Mouse (Mus musculus): Measurements from ENCODE around the gene Arrdc5. TPM values are rescaled to one million over a fixed set of nuclear protein-coding genes. Genes with fewer than 3 reads are reported as not detected.
A peak's percentile ranks its signal among the peaks of the same experiment; 100 is the strongest.

Arrdc5 gene
- polyA plus RNA-seq, 1 experiment from 2014 or later, result not detected

DNA sequence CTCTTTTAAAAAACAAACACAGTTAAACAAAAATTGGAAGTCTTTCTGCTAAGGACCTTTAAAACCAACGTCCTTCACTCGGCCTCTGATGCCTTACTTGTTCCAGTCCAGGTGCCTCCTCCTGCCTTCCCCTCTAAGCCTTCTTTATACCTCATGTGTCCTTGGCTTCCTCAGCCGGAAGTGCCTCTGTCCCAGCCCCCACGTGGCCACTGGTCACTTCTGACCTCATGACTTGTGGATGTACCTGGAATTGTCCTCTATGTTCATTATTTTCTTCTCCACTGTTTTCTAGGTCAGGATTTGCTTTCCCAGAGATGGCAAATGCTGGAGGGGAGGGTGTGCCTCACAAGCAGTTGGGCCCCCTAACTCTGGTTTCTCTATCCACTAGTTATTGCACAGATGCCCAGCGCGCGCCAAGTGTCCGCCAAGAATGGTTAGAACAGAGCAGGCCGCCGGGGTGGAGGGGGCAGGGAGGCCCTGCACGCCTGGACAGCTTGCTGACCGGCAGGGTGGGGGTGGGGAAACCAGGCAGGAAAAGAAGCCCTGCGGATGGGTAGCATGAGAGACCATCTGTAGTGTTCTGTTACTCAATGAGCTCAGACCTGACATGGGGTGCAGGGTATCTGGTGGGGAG lies 2.4 kb upstream of the Arrdc5 start:
- H3K36me3 ChIP-seq, result peaks cover 15% of the 10 kb centered on the region

DNA sequence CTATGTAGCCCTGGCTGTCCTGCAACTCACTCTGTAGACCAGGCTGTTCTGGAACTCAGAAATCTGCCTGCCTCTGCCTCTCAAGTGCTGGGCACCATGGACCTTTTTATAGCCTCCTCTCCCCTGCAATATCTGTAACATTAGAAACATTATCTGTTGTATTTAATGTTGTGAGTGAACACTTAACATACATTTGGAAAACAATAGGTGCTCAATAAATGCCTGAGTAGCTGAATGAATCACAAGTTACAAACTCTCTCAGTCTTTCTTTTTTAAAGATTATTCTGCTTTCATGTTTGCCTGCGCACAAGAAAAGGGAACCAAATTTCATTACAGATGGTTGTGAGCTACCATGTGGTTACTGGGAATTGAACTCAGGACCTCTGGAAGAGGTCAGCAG lies 1.8 kb downstream of the Arrdc5 start:
- Histone ChIP-seq H3K9ac (no peak overlapping the region), H3K4me3 (no peak overlapping the region), H3K4me2 (replicated peaks) (no peak overlapping the region), H3K4me1 (peaks cover 12% of the 10 kb centered on the region), H3K36me3 (no peaks in the 10 kb centered on the region), H3K27me3 (no peaks in the 10 kb centered on the region), H3K9me3 (no peaks in the 10 kb centered on the region), H3K27ac (no peak overlapping the region)
- 93% methylated on average over 1 of the region's 1 CpGs for WGBS
- ATAC-seq (ENCODE audit: low FRiP score, low read depth), result no peak

More for the DNA sequence above, 2.4 kb upstream of the Arrdc5 start:
- H3K9me3 ChIP-seq, result no peaks in the 10 kb centered on the region
- peak overlapping the region; percentile 81 for H3K4me3 ChIP-seq
- no peaks in the 10 kb centered on the region for H3K27me3 ChIP-seq
- peak overlapping the region; percentile 44; the same call in 1 of the 2 replicates for H3K27ac ChIP-seq
- WGBS, result 27% methylated on average over 13 of the region's 13 CpGs
- H3K4me1 ChIP-seq, result peaks cover 45% of the 10 kb centered on the region
- peak overlapping the region; percentile 99 for H3K4me2 ChIP-seq (replicated peaks)
- H3K9ac ChIP-seq, result peak overlapping the region; percentile 39; the same call in 1 of the 2 replicates
- ATAC-seq (ENCODE audit: low FRiP score, low read depth), result peak; percentile 4; the same call in 1 of the 2 replicates

DNA sequence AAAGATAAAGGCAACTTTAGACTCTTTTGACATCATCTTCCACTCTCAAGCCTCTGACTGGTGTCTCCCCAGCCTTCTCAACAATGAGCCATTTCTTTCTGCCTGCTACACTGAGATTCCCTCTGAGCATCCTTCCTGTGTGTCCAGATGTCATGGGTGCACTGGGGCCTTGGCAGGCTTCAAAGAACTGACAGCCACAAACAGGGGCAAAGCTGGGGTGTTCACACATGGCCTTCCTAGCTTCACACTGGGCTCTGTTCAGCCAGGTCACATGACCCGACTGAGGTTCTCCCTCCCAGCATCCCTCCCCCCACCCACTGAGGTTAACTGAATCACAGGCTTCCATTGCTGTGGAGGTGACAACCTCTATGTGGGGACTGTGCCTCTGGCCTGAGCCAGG lies 3.9 kb downstream of the Arrdc5 start:
- no peaks in the 10 kb centered on the region for H3K27me3 ChIP-seq
- H3K4me1 ChIP-seq, result peaks cover 12% of the 10 kb centered on the region
- ATAC-seq (ENCODE audit: low FRiP score, low read depth), result no peak
- H3K4me3 ChIP-seq, result no peak overlapping the region
- no peak overlapping the region for H3K27ac ChIP-seq
- H3K36me3 ChIP-seq, result no peaks in the 10 kb centered on the region
- no peak overlapping the region for H3K4me2 ChIP-seq (replicated peaks)
- H3K9me3 ChIP-seq, result no peaks in the 10 kb centered on the region
- H3K9ac ChIP-seq, result no peak overlapping the region
- WGBS, result 64% methylated on average over 1 of the region's 1 CpGs

DNA sequence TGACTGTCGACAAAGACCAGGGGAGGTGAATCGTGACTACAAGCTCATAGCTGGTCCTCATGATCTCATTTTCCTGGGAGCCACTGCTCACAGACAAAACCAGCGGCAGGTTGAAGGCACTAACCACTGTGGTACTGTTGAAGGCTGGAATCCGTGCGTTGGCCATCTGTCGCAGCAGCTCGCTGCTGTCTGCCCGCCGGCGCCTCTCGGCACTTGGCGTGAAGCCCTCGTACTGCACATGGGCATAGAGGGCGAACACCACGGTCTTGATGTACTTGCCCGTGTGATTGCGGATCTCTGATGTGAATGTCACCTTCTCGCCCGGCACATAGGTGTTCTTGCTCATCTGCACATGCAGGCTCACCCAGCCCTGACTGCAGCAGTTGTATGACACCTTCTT lies 5.8 kb downstream of the Arrdc5 start:
- no peak overlapping the region for H3K9ac ChIP-seq
- H3K4me2 ChIP-seq (replicated peaks), result no peak overlapping the region
- WGBS, result 88% methylated on average over 19 of the region's 19 CpGs
- peaks cover 24% of the 10 kb centered on the region for H3K4me1 ChIP-seq
- no peaks in the 10 kb centered on the region for H3K36me3 ChIP-seq
- ATAC-seq (ENCODE audit: low FRiP score, low read depth), result no peak
- no peak overlapping the region for H3K4me3 ChIP-seq
- H3K9me3 ChIP-seq, result no peaks in the 10 kb centered on the region
- H3K27me3 ChIP-seq, result no peaks in the 10 kb centered on the region
- H3K27ac ChIP-seq, result no peak overlapping the region

DNA sequence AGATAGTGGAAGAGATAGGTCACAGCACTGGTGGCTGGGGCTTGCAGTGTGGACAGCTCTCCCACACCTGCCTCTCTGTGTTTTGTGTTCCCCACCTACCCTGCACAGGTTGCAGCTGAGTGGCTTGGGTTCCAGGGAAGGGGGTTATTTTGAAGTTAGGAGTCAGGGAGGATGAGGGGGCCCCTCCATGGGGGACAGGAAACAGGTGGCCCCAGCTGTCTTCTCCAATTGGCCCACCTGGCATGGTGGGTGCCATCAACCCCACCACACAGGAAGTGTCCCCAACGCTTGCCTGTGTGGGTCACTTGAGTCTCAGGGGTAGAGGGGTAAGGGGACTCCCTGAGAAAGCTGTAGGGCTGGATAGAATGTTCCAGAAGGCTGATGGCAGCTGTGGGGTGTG lies 6.8 kb downstream of the Arrdc5 start:
- Histone ChIP-seq H3K9me3 (no peaks in the 10 kb centered on the region), H3K27me3 (no peaks in the 10 kb centered on the region), H3K36me3 (no peaks in the 10 kb centered on the region), H3K4me1 (peaks cover 33% of the 10 kb centered on the region), H3K4me3 (no peak overlapping the region), H3K9ac (no peak overlapping the region), H3K4me2 (replicated peaks) (no peak overlapping the region), H3K27ac (no peak overlapping the region)
- WGBS, result 62% methylated on average over 1 of the region's 1 CpGs
- ATAC-seq (ENCODE audit: low FRiP score, low read depth), result no peak

DNA sequence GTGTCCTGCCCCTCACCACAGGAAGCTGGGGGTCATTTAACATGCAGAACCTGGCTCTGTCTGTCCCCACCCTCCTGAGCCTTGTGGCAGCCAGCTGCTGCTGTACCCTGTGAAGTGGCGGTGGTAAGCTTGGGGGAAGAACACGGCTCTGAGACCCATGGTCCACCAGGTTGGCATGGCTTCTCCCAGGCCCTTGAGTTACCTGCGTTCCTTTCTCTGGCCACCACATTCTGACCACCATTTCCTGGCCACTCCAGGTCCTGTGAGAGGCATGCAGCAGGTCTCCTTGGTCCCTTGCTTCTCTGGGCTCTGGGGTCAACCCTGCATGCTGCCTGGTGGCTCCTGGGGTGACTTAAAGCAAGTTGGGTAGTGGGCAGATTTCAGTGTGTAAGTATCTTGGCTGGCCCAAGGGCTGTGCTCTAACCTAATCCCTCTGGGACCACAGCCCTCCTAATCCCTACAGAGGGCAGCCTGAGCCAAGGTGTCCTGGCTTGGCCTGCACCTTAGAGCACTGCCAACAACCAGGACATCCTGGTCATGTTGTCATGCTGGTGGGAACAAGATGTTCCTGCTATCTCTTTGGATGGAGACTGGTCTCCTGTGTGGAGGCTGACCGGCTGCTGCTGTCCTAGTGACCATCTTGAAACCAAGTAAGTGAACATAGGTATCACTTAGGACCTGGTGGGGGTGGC lies 7.4 kb downstream of the Arrdc5 start, which contains the start of gene Plin3:
Plin3 (minus strand) TSS at position 343 of the 692 bp plus-strand sequence.
- H3K4me3 ChIP-seq, result no peak within 1 kb of the TSS
- peaks cover 39% of the 10 kb centered on the region for H3K4me1 ChIP-seq
- H3K9me3 ChIP-seq, result no peaks in the 10 kb centered on the region
- H3K36me3 ChIP-seq, result no peaks in the 10 kb centered on the region
- WGBS, result 84% methylated on average over 4 of the region's 4 CpGs
- peak within 1 kb of the TSS; percentile 84 for H3K4me2 ChIP-seq (replicated peaks)
- H3K27ac ChIP-seq, result peak within 1 kb of the TSS; percentile 96
- no peak for ATAC-seq (ENCODE audit: low FRiP score, low read depth)
- H3K9ac ChIP-seq, result peak within 1 kb of the TSS; percentile 13; the same call in 1 of the 2 replicates
- H3K27me3 ChIP-seq, result no peaks in the 10 kb centered on the region

DNA sequence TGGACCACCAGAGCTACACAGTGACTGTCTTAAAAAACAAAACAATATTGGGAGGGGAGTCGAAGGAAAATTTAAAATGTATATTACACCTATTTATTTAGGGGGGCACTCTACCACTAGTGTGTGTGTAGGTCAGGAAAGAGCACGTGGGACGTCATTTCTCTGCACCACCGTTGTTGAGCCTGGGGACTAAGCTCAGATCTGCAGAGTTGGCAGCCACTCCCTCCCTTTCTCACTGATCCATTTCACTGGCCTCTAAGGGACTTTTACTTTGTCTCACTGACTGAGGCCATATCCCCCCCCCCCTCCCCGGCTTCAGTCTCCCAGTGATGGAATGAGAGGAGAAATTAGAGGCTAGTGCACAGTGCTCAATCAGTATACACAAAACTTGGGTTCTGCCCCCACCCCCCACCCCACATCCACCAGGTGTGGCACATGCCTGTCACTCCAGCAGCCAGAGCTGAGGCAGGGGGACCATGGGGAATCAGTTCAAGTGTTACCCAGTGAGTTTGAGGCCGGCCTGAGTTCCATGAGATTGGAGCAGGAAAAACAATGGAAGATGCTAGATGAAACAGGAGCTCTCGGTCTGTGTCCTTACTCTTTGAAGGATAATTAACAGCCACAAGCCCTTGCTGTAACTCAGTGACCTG lies 8.1 kb downstream of the Arrdc5 start:
- Histone ChIP-seq H3K27ac (peak overlapping the region; percentile 96), H3K27me3 (no peaks in the 10 kb centered on the region), H3K9ac (peak overlapping the region; percentile 0; the same call in 1 of the 2 replicates), H3K9me3 (no peaks in the 10 kb centered on the region), H3K4me1 (peaks cover 41% of the 10 kb centered on the region), H3K4me3 (no peak overlapping the region), H3K4me2 (replicated peaks) (peak overlapping the region; percentile 84), H3K36me3 (0 out of 2 replicates have a peak, but pooled peaks cover 3% of the 10 kb centered on the region)
- ATAC-seq (ENCODE audit: low FRiP score, low read depth), result no peak
- WGBS, result 60% methylated on average over 7 of the region's 7 CpGs

DNA sequence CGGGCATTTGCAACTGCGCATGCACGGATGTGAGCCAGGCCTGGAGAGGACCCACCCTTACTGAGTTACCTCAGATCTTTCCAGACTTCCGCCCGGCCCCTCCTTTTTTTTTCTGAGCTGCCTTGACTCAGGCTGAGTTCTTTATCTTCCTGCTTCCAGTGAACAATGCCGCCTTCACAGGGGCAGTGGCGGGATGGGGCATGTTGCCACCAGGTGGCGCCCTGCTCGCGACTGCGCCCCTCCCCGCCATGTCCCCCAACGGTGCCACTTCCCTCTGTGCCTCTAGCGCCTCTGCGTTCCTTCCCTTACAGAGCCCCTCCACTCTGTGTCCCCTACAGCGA lies 8.9 kb downstream of the Arrdc5 start:
- 2% methylated on average over 16 of the region's 16 CpGs for WGBS
- peak overlapping the region; percentile 84 for H3K4me2 ChIP-seq (replicated peaks)
- H3K4me1 ChIP-seq, result peaks cover 41% of the 10 kb centered on the region
- peak overlapping the region; percentile 60 for H3K9ac ChIP-seq
- ATAC-seq (ENCODE audit: low FRiP score, low read depth), result peak; percentile 82
- H3K27me3 ChIP-seq, result no peaks in the 10 kb centered on the region
- H3K4me3 ChIP-seq, result peak overlapping the region; percentile 63
- H3K36me3 ChIP-seq, result peaks cover 11% of the 10 kb centered on the region
- H3K27ac ChIP-seq, result peak overlapping the region; percentile 96
- no peaks in the 10 kb centered on the region for H3K9me3 ChIP-seq

DNA sequence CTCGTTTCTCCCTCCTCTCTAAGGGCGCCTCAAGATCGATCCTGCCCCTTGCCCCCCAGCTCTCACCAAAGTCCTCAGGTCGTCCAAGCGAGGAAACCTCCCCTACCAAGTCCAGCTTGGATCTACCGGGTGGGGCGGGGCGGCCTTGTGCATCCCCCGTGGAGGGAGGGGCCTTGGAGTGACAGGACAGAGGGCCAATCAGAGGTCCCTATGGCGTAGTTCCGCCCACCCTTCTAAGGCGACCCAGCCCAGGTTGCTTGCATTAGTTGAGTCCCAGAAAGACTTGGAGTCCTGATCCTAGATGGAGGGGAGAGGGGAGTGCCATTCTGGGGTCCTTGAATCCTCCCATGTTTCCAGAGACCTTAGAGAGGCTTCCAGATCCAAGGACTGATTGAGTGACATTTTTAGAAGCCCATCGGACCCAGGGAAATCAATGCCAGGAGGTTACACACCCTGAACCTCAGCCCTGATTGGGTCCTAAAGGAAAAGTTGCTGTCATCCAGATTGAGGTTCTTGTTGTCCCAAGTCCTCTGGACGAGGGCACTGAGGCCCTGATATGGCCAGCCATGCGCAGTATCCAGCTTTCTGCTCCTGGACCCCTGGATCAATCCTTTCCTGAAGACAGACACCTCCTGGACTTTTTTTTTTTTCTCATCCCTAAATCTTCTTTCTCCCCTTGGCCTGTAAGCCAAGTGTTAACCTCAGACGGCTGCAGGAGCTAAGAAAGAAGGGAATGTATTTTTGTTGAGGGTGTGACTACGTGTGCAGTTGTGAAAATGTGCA lies 9.5 kb downstream of the Arrdc5 start:
- peak overlapping the region; percentile 96 for H3K27ac ChIP-seq
- H3K9ac ChIP-seq, result peak overlapping the region; percentile 74
- H3K9me3 ChIP-seq, result no peaks in the 10 kb centered on the region
- peak overlapping the region; percentile 63 for H3K4me3 ChIP-seq
- WGBS, result 1% methylated on average over 17 of the region's 17 CpGs
- H3K36me3 ChIP-seq, result peaks cover 17% of the 10 kb centered on the region
- peak; percentile 89 for ATAC-seq (ENCODE audit: low FRiP score, low read depth)
- H3K27me3 ChIP-seq, result no peaks in the 10 kb centered on the region
- H3K4me1 ChIP-seq, result peaks cover 41% of the 10 kb centered on the region
- H3K4me2 ChIP-seq (replicated peaks), result peak overlapping the region; percentile 84

DNA sequence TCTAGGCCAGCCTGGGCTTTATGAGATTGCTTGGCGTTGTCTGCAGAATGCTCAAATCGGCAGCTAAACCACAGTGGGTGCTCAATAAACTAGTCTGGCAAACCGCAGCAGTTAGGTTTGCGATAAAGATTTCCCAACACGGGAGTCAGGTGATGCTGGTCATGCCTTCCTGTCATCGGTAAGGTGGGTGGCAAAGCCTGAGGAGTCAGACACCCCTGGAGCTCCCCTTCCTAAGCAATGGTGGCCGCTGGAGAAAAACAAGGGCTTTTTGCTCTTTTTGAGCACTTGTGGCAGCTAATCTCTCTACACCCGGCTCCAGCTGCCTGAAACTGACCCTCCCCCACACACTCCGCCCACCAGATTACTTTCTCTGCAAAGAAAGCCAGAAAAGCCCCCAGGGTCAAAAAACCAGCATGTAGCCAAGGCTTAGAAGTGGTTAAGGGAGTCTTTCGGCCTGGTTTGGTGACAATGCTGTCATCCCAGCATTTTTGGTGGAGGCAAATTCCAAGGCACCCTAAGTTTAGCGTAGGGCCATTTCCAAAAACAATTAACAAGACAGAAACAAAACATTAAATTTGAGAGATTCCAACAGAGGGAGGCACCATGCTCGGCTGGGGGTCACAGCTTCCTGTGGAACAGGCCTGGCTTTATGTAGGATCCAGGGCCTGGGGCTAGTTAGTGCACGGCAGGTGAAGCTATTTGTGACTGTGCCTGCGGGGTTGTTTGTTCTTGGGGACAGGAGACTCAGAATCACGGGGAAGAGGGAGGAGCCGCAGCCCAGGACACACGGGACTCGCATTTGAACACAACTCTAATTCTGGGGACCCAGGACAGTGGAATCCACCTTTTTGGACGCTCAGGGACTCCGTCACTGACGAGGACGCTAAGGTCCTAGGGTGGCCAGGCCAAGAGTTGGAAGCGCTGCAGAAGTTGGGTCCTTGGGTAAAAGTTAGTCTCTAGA lies 10.4 kb downstream of the Arrdc5 start:
- H3K4me3 ChIP-seq, result peak overlapping the region; percentile 63
- under 1% methylated on average over 23 of the region's 23 CpGs for WGBS
- peak overlapping the region; percentile 96 for H3K27ac ChIP-seq
- ATAC-seq (ENCODE audit: low FRiP score, low read depth), result peak; percentile 3; the same call in 1 of the 2 replicates
- peaks cover 41% of the 10 kb centered on the region for H3K4me1 ChIP-seq
- H3K36me3 ChIP-seq, result peaks cover 26% of the 10 kb centered on the region
- H3K4me2 ChIP-seq (replicated peaks), result peak overlapping the region; percentile 84
- H3K27me3 ChIP-seq, result no peaks in the 10 kb centered on the region
- H3K9me3 ChIP-seq, result no peaks in the 10 kb centered on the region
- H3K9ac ChIP-seq, result peak overlapping the region; percentile 74

DNA sequence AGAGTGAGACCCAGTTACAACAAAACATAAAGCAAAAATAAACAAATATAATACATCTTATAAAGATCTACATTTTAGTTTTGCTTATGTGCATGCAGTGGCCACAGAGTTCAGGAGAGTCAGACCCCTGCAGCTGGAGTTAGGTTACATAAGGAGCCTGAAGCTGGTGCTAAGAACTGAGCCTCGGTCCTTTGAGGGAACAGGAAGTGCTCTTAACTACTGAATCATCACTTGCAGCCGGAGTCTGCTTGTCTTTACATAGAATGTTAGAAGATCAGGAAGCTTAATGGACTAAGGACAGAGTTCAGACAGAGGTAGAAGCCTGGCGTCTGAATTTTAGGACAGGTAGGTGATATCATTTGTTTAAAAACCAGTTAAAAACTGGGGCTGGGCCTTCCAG lies 11.2 kb downstream of the Arrdc5 start:
- Histone ChIP-seq H3K36me3 (peaks cover 34% of the 10 kb centered on the region), H3K9me3 (no peaks in the 10 kb centered on the region), H3K9ac (peak overlapping the region; percentile 74), H3K4me2 (replicated peaks) (peak overlapping the region; percentile 84), H3K4me1 (peaks cover 41% of the 10 kb centered on the region), H3K27ac (peak overlapping the region; percentile 96), H3K4me3 (peak overlapping the region; percentile 63), H3K27me3 (no peaks in the 10 kb centered on the region)
- no peak for ATAC-seq (ENCODE audit: low FRiP score, low read depth)
- WGBS, result 37% methylated on average over 3 of the region's 3 CpGs

Data from limb, embryonic 13.5 days (tissue).